Mouse (Mus musculus): Measurements from ENCODE around the gene Krtap11-1. TPM values are rescaled to one million over a fixed set of nuclear protein-coding genes. Genes with fewer than 3 reads are reported as not detected.

Gene Krtap11-1
- polyA plus RNA-seq, 1 experiment: not detected

DNA sequence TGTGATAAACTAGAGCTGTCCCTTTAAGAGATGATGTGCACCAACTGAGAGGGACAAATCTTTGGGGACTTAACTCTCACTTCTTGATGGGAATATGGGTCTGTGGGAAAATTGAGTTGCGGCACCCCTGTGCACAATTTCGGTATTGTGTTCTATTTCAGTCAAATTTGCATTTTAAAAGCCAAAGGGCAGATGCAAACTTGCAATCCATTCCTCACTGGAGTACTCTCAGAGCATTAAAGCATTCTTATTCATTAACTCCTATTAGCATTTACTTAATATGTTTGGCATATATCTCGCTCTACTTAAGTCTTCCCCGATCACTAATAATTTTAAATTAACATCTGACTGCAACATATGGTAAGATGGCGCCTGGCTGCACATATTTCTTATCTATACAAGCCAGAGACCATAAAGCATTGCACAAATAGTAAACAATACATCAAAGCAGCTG lies 32.9 kb downstream of the Krtap11-1 start:
- H3K4me1 ChIP-seq (ENCODE audit: control insufficient read depth, insufficient read depth, low read length): no peaks in the 10 kb centered on the region
- no peak overlapping the region for H3K4me3 ChIP-seq (ENCODE audit: control insufficient read depth, low read depth, low read length)
- no peak overlapping the region for H3K27ac ChIP-seq (ENCODE audit: control insufficient read depth, insufficient read depth, low read depth, low read length)
- TF ChIP-seq CTCF (IDR thresholded peaks at IDR 0.05; ENCODE audit: control insufficient read depth, insufficient read depth, insufficient replicate concordance, low read depth, low read length): no peak
- no peaks in the 10 kb centered on the region for H3K27me3 ChIP-seq (ENCODE audit: control insufficient read depth, insufficient read depth, low read length)
- H3K36me3 ChIP-seq (ENCODE audit: control insufficient read depth, insufficient read depth, low read length): no peaks in the 10 kb centered on the region

GRCm38 (mm10) chr16:89537349-89537748 lies 33.6 kb downstream of the Krtap11-1 start:
- Histone ChIP-seq H3K4me3 (ENCODE audit: control insufficient read depth, low read depth, low read length) (no peak overlapping the region), H3K4me1 (ENCODE audit: control insufficient read depth, insufficient read depth, low read length) (no peaks in the 10 kb centered on the region), H3K27ac (ENCODE audit: control insufficient read depth, insufficient read depth, low read depth, low read length) (no peak overlapping the region), H3K36me3 (ENCODE audit: control insufficient read depth, insufficient read depth, low read length) (no peaks in the 10 kb centered on the region), H3K27me3 (ENCODE audit: control insufficient read depth, insufficient read depth, low read length) (no peaks in the 10 kb centered on the region)
- TF ChIP-seq CTCF (IDR thresholded peaks at IDR 0.05; ENCODE audit: control insufficient read depth, insufficient read depth, insufficient replicate concordance, low read depth, low read length) (no peak), POLR2A (IDR thresholded peaks at IDR 0.05; ENCODE audit: control insufficient read depth, low read depth, low read length) (no peak)

DNA sequence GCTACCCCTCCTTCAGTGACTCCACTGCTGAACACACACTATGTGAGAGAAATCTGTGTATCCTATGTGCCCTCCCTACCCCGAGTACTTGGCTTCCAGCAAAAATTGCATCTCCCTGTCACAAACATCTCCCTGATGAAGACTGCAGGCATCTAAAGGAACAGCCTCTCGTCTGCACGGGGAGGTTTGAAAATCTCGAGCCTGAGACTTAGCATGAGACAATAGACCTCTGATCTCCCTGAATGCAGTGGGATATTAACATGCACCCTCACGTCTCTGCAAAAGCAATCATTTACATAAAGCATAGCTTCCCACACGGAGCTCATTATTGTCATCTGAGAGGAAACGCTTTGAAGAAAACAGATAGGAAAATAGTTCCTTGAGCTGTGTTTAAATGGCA lies 40.4 kb downstream of the Krtap11-1 start:
- H3K4me3 ChIP-seq (ENCODE audit: control insufficient read depth, low read depth, low read length): no peak overlapping the region
- no peak for TF ChIP-seq CTCF (IDR thresholded peaks at IDR 0.05; ENCODE audit: control insufficient read depth, insufficient read depth, insufficient replicate concordance, low read depth, low read length)
- no peak for TF ChIP-seq POLR2A (IDR thresholded peaks at IDR 0.05; ENCODE audit: control insufficient read depth, low read depth, low read length)
- H3K36me3 ChIP-seq (ENCODE audit: control insufficient read depth, insufficient read depth, low read length): no peaks in the 10 kb centered on the region
- H3K27me3 ChIP-seq (ENCODE audit: control insufficient read depth, insufficient read depth, low read length): no peaks in the 10 kb centered on the region
- no peaks in the 10 kb centered on the region for H3K4me1 ChIP-seq (ENCODE audit: control insufficient read depth, insufficient read depth, low read length)
- no peak overlapping the region for H3K27ac ChIP-seq (ENCODE audit: control insufficient read depth, insufficient read depth, low read depth, low read length)

DNA sequence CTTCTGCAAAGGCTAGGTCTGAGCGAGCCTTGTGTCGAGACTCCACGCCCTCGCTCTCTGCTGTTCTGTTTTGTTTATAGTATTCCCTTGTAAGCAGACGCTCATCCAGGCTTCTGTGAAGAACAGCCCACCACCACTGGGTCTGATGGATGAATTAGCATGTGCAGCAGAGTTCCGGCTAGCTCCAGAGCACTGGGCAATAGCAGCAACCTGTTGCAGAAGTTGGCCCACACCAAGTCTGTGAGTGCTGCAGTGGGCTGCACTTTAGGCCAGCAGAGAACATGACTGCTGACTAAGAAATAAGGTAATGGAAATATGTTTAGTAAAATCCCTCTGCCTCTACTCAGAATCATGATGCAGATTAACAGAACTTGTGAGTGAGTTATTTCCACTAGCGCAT lies 41.1 kb downstream of the Krtap11-1 start:
- Histone ChIP-seq H3K36me3 (ENCODE audit: control insufficient read depth, insufficient read depth, low read length) (no peaks in the 10 kb centered on the region), H3K4me3 (ENCODE audit: control insufficient read depth, low read depth, low read length) (no peak overlapping the region), H3K27ac (ENCODE audit: control insufficient read depth, insufficient read depth, low read depth, low read length) (no peak overlapping the region), H3K27me3 (ENCODE audit: control insufficient read depth, insufficient read depth, low read length) (no peaks in the 10 kb centered on the region), H3K4me1 (ENCODE audit: control insufficient read depth, insufficient read depth, low read length) (no peaks in the 10 kb centered on the region)
- TF ChIP-seq POLR2A (IDR thresholded peaks at IDR 0.05; ENCODE audit: control insufficient read depth, low read depth, low read length) (no peak), CTCF (IDR thresholded peaks at IDR 0.05; ENCODE audit: control insufficient read depth, insufficient read depth, insufficient replicate concordance, low read depth, low read length) (no peak)

- H3K4me1 ChIP-seq (ENCODE audit: control insufficient read depth, insufficient read depth, low read length): peaks cover 3% of the 10 kb centered on the region
- no peak for TF ChIP-seq POLR2A (IDR thresholded peaks at IDR 0.05; ENCODE audit: control insufficient read depth, low read depth, low read length)
- TF ChIP-seq CTCF (IDR thresholded peaks at IDR 0.05; ENCODE audit: control insufficient read depth, insufficient read depth, insufficient replicate concordance, low read depth, low read length): no peak
- peak overlapping the region; percentile 8; the same call in 1 of the 2 replicates for H3K4me3 ChIP-seq (ENCODE audit: control insufficient read depth, low read depth, low read length)
- H3K27me3 ChIP-seq (ENCODE audit: control insufficient read depth, insufficient read depth, low read length): no peaks in the 10 kb centered on the region
- H3K36me3 ChIP-seq (ENCODE audit: control insufficient read depth, insufficient read depth, low read length): no peaks in the 10 kb centered on the region
- no peak overlapping the region for H3K27ac ChIP-seq (ENCODE audit: control insufficient read depth, insufficient read depth, low read depth, low read length)
These were observed 42.6 kb downstream of the Krtap11-1 start for GRCm38 (mm10) chr16:89528380-89528779.

GRCm38 (mm10) chr16:89520996-89521395 lies 50.0 kb downstream of the Krtap11-1 start:
- H3K27me3 ChIP-seq (ENCODE audit: control insufficient read depth, insufficient read depth, low read length): no peaks in the 10 kb centered on the region
- TF ChIP-seq CTCF (IDR thresholded peaks at IDR 0.05; ENCODE audit: control insufficient read depth, insufficient read depth, insufficient replicate concordance, low read depth, low read length): no peak
- no peak for TF ChIP-seq POLR2A (IDR thresholded peaks at IDR 0.05; ENCODE audit: control insufficient read depth, low read depth, low read length)
- no peak overlapping the region for H3K4me3 ChIP-seq (ENCODE audit: control insufficient read depth, low read depth, low read length)
- H3K4me1 ChIP-seq (ENCODE audit: control insufficient read depth, insufficient read depth, low read length): peaks cover 3% of the 10 kb centered on the region
- no peaks in the 10 kb centered on the region for H3K36me3 ChIP-seq (ENCODE audit: control insufficient read depth, insufficient read depth, low read length)
- H3K27ac ChIP-seq (ENCODE audit: control insufficient read depth, insufficient read depth, low read depth, low read length): no peak overlapping the region

DNA sequence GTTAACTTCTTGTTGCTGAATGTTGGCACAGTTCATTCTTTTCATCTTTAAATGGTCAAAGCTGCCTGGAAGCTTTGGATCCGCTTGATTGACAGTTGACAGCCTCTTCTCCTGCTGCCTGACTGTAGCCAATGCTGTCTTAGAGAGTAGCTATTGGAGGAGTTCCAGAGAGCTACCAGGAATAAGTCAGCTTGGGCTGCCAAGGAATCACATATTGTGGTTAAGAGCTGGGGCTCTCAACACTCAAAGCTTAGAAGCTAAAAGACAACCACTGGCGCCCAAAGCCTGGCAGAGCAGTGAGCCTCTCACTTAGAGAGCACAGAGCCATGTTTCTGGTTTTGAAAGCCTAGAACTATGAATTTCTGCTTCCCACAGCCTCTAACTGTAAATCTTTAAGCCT lies 50.4 kb downstream of the Krtap11-1 start:
- Histone ChIP-seq H3K27ac (ENCODE audit: control insufficient read depth, insufficient read depth, low read depth, low read length) (no peak overlapping the region), H3K27me3 (ENCODE audit: control insufficient read depth, insufficient read depth, low read length) (no peaks in the 10 kb centered on the region), H3K4me1 (ENCODE audit: control insufficient read depth, insufficient read depth, low read length) (peaks cover 3% of the 10 kb centered on the region), H3K4me3 (ENCODE audit: control insufficient read depth, low read depth, low read length) (no peak overlapping the region), H3K36me3 (ENCODE audit: control insufficient read depth, insufficient read depth, low read length) (no peaks in the 10 kb centered on the region)
- no peak for TF ChIP-seq CTCF (IDR thresholded peaks at IDR 0.05; ENCODE audit: control insufficient read depth, insufficient read depth, insufficient replicate concordance, low read depth, low read length)
- TF ChIP-seq POLR2A (IDR thresholded peaks at IDR 0.05; ENCODE audit: control insufficient read depth, low read depth, low read length): no peak

Other genes with a start within 250 kb of the Krtap11-1 start
- gene Krtap21-1, start 167.3 kb downstream of the Krtap11-1 start, polyA plus RNA-seq (2012; rRNA removed): not detected in 2 replicates
- not detected in 2 replicates for gene Krtap6-2, start 151.1 kb downstream of the Krtap11-1 start, polyA plus RNA-seq (2012; rRNA removed)
- gene Krtap8-1, start 83.2 kb downstream of the Krtap11-1 start, polyA plus RNA-seq (2012; rRNA removed): not detected in 2 replicates
- gene Krtap7-1, start 62.9 kb downstream of the Krtap11-1 start, polyA plus RNA-seq (2012; rRNA removed): not detected in 2 replicates